Mouse (Mus musculus): ENCODE results near the gene Il16. TPM values are rescaled to one million over a fixed set of nuclear protein-coding genes. Genes with fewer than 3 reads are reported as not detected.
"Not testable (repeated sequence)": the region's sequence is repeated elsewhere in the genome, so short reads cannot be mapped to it uniquely, and the experiment has no call there.

Gene Il16
- polyA plus RNA-seq, 1 experiment, result 7.9 TPM

GRCm38 (mm10) chr7:83735108-83735781 is 10.3 kb downstream of the Il16 start:
- no peak for DNase-seq (ENCODE audit: low spot score)

GRCm38 (mm10) chr7:83734671-83735082 is 10.8 kb downstream of the Il16 start:
- no peak for DNase-seq (ENCODE audit: low spot score)

- DNase-seq (ENCODE audit: low spot score), result no peak
These were observed 11.3 kb downstream of the Il16 start for GRCm38 (mm10) chr7:83734246-83734645.

- no peak for DNase-seq (ENCODE audit: low spot score)
These were observed 12.7 kb downstream of the Il16 start for GRCm38 (mm10) chr7:83732781-83733180.

- DNase-seq (ENCODE audit: low spot score), result no peak
These were observed 13.4 kb downstream of the Il16 start for GRCm38 (mm10) chr7:83731961-83732666.

- no peak for DNase-seq (ENCODE audit: low spot score)
These were observed 14.2 kb downstream of the Il16 start for GRCm38 (mm10) chr7:83731297-83731696.

GRCm38 (mm10) chr7:83726936-83727632 is 18.4 kb downstream of the Il16 start:
- no peak for DNase-seq (ENCODE audit: low spot score)

GRCm38 (mm10) chr7:83725801-83726200 is 19.7 kb downstream of the Il16 start:
- DNase-seq (ENCODE audit: low spot score), result no peak

- DNase-seq (ENCODE audit: low spot score), result no peak
These were observed 21.0 kb downstream of the Il16 start for GRCm38 (mm10) chr7:83724541-83724940.

- DNase-seq (ENCODE audit: low spot score), result no peak
These were observed 21.6 kb downstream of the Il16 start for GRCm38 (mm10) chr7:83723954-83724353.

- no peak for DNase-seq (ENCODE audit: low spot score)
These were observed 22.3 kb downstream of the Il16 start for GRCm38 (mm10) chr7:83723221-83723620.

GRCm38 (mm10) chr7:83722485-83722884 is 23.0 kb downstream of the Il16 start:
- DNase-seq (ENCODE audit: low spot score), result no peak

GRCm38 (mm10) chr7:83720231-83720630 is 25.3 kb downstream of the Il16 start:
- DNase-seq (ENCODE audit: low spot score), result no peak

- DNase-seq (ENCODE audit: low spot score), result no peak
These were observed 28.4 kb downstream of the Il16 start for GRCm38 (mm10) chr7:83717021-83717725.

GRCm38 (mm10) chr7:83713639-83714038 is 31.9 kb downstream of the Il16 start:
- DNase-seq (ENCODE audit: low spot score), result no peak

- not testable (repeated sequence) for DNase-seq (ENCODE audit: low spot score)
These were observed 33.8 kb downstream of the Il16 start for GRCm38 (mm10) chr7:83711676-83712259.

GRCm38 (mm10) chr7:83703046-83703775 is 42.3 kb downstream of the Il16 start:
- DNase-seq (ENCODE audit: low spot score), result no peak

- DNase-seq (ENCODE audit: low spot score), result no peak
These were observed 46.3 kb downstream of the Il16 start for GRCm38 (mm10) chr7:83699066-83699745.

- no peak for DNase-seq (ENCODE audit: low spot score)
These were observed 49.9 kb downstream of the Il16 start for GRCm38 (mm10) chr7:83695449-83696212.

Measured in urinary bladder, adult 2 months (tissue).